Mouse (Mus musculus) midbrain, embryonic 11.5 days (tissue): ENCODE results near the gene Zfp704. TPM values are rescaled to one million over a fixed set of nuclear protein-coding genes. Genes with fewer than 3 reads are reported as not detected.

ENCODE experiments used
- ATAC-seq: fragments of 200-750 bp; cut with Nextera tagmentation; 2 replicates; pipeline ENCODE4 v1.8.0; 2017; ENCODE audit warnings: moderate TSS enrichment, moderate library complexity; ENCODE audit not compliant: low FRiP score
- DNase-seq: peaks from one replicate; pipeline ENCODE4 v3.0.0; 2015; ENCODE audit warnings: low spot score; ENCODE audit errors: missing footprints
- H3K27ac ChIP-seq: fragments of 300-500 bp; sonication (generic); 2 replicates; pipeline ENCODE4 v1.5.1; 2014; ENCODE audit warnings: low read depth, low read length
- H3K27me3 ChIP-seq: fragments of 300-500 bp; sonication (generic); 2 replicates; pipeline ENCODE4 v1.6.1; 2014; ENCODE audit warnings: mild to moderate bottlenecking, low read length, moderate library complexity, mixed read lengths; ENCODE audit not compliant: control insufficient read depth, insufficient read depth
- H3K36me3 ChIP-seq: fragments of 300-500 bp; sonication (generic); 2 replicates; pipeline ENCODE4 v1.6.1; 2014; ENCODE audit warnings: mild to moderate bottlenecking, low read length, moderate library complexity, mixed read lengths; ENCODE audit not compliant: control insufficient read depth, insufficient read depth
- H3K4me1 ChIP-seq: fragments of 300-500 bp; sonication (generic); 2 replicates; pipeline ENCODE4 v1.6.1; 2014; ENCODE audit warnings: low read length; ENCODE audit not compliant: control insufficient read depth, insufficient read depth
- H3K4me2 ChIP-seq: fragments of 300-500 bp; sonication (generic); 2 replicates; pipeline ENCODE4 v1.6.1; 2014; ENCODE audit warnings: mild to moderate bottlenecking, moderate library complexity
- H3K4me3 ChIP-seq: fragments of 300-500 bp; sonication (generic); 2 replicates; pipeline ENCODE4 v1.5.1; 2014; ENCODE audit warnings: low read depth, low read length
- H3K9ac ChIP-seq: fragments of 300-500 bp; sonication (generic); 2 replicates; pipeline ENCODE4 v1.6.1; 2014; ENCODE audit warnings: low read length
- H3K9me3 ChIP-seq: fragments of 300-500 bp; sonication (generic); 2 replicates; pipeline ENCODE4 v1.6.1; 2016; ENCODE audit warnings: low read length; ENCODE audit not compliant: control insufficient read depth
- WGBS: fragments of 180-500 bp; shearing (Covaris S2); extraction: QIAGEN DNeasy Blood & Tissue Kit; methylation state at CpG from one replicate; pipeline ENCODE4 v1.1.7; 2014; 5-methylcytosine and 5-hydroxymethylcytosine counted together
- polyA plus RNA-seq: library from polyadenylated mRNA; unstranded; fragments of >200 nt; fragmentation: Nextera tagmentation; extraction: Ambion mirVana; gene quantifications from 2 replicates; pipeline ENCODE4 v1.2.1, GENCODE M21; 2014

Zfp704 gene
- polyA plus RNA-seq, 1 experiment from 2014 or later = 5.5 TPM

GRCm38 (mm10) chr3:9552332-9552731 is 57.6 kb downstream of the Zfp704 start:
- H3K9me3 ChIP-seq = no peaks in the 10 kb centered on the region
- H3K27ac ChIP-seq = no peak overlapping the region; the same call in 1 of the 2 replicates
- H3K4me1 ChIP-seq = no peaks in the 10 kb centered on the region
- 83% methylated on average over 8 of the region's 8 CpGs for WGBS
- no peak overlapping the region for H3K4me2 ChIP-seq
- H3K9ac ChIP-seq = no peak overlapping the region
- H3K27me3 ChIP-seq = no peaks in the 10 kb centered on the region
- ATAC-seq (no peak), DNase-seq (no peak)
- no peak overlapping the region for H3K4me3 ChIP-seq
- H3K36me3 ChIP-seq = no peaks in the 10 kb centered on the region

- Histone ChIP-seq H3K4me3 (no peak overlapping the region), H3K36me3 (no peaks in the 10 kb centered on the region), H3K4me1 (0 out of 2 replicates have a peak, but pooled peaks cover 3% of the 10 kb centered on the region), H3K27me3 (no peaks in the 10 kb centered on the region), H3K4me2 (no peak overlapping the region), H3K27ac (no peak overlapping the region), H3K9me3 (no peaks in the 10 kb centered on the region), H3K9ac (no peak overlapping the region)
- DNase-seq (no peak), ATAC-seq (no peak)
- 86% methylated on average over 1 of the region's 1 CpGs for WGBS
Observed at GRCm38 (mm10) chr3:9550930-9551329, 59.0 kb downstream of the Zfp704 start.

GRCm38 (mm10) chr3:9549815-9550214 is 60.1 kb downstream of the Zfp704 start:
- Histone ChIP-seq H3K4me3 (no peak overlapping the region), H3K27me3 (no peaks in the 10 kb centered on the region), H3K27ac (no peak overlapping the region), H3K4me1 (peaks cover 5% of the 10 kb centered on the region), H3K4me2 (no peak overlapping the region), H3K9me3 (no peaks in the 10 kb centered on the region), H3K36me3 (no peaks in the 10 kb centered on the region), H3K9ac (no peak overlapping the region)
- ATAC-seq = no peak
- 85% methylated on average over 5 of the region's 5 CpGs for WGBS
- DNase-seq = no peak

- Histone ChIP-seq H3K27me3 (no peaks in the 10 kb centered on the region), H3K27ac (no peak overlapping the region), H3K36me3 (no peaks in the 10 kb centered on the region), H3K4me2 (no peak overlapping the region), H3K9ac (no peak overlapping the region), H3K4me1 (peaks cover 10% of the 10 kb centered on the region), H3K4me3 (no peak overlapping the region), H3K9me3 (no peaks in the 10 kb centered on the region)
- DNase-seq (no peak), ATAC-seq (0 out of 2 replicates have a peak, but pooled peaks have one; percentile 20)
- WGBS = 64% methylated on average over 10 of the region's 10 CpGs
Observed at GRCm38 (mm10) chr3:9548188-9548587, 61.7 kb downstream of the Zfp704 start.

- DNase-seq (no peak), ATAC-seq (peak; percentile 53)
- no peak overlapping the region for H3K4me2 ChIP-seq
- no peak overlapping the region for H3K27ac ChIP-seq
- H3K27me3 ChIP-seq = no peaks in the 10 kb centered on the region
- no peaks in the 10 kb centered on the region for H3K36me3 ChIP-seq
- H3K4me1 ChIP-seq = peaks cover 13% of the 10 kb centered on the region
- 62% methylated on average over 15 of the region's 15 CpGs for WGBS
- no peak overlapping the region for H3K4me3 ChIP-seq
- H3K9me3 ChIP-seq = no peaks in the 10 kb centered on the region
- H3K9ac ChIP-seq = no peak overlapping the region
Observed at GRCm38 (mm10) chr3:9546882-9547620, 62.8 kb downstream of the Zfp704 start.

- H3K4me3 ChIP-seq = no peak overlapping the region
- H3K9me3 ChIP-seq = no peaks in the 10 kb centered on the region
- H3K4me1 ChIP-seq = peaks cover 13% of the 10 kb centered on the region
- H3K36me3 ChIP-seq = no peaks in the 10 kb centered on the region
- H3K9ac ChIP-seq = no peak overlapping the region
- WGBS = 88% methylated on average over 2 of the region's 2 CpGs
- DNase-seq (no peak), ATAC-seq (no peak)
- no peak overlapping the region for H3K4me2 ChIP-seq
- H3K27me3 ChIP-seq = no peaks in the 10 kb centered on the region
- no peak overlapping the region for H3K27ac ChIP-seq
Observed at GRCm38 (mm10) chr3:9544421-9544820, 65.5 kb downstream of the Zfp704 start.

- no peak overlapping the region for H3K4me3 ChIP-seq
- H3K27me3 ChIP-seq = no peaks in the 10 kb centered on the region
- DNase-seq (no peak), ATAC-seq (no peak)
- peaks cover 13% of the 10 kb centered on the region for H3K4me1 ChIP-seq
- no peak overlapping the region for H3K27ac ChIP-seq
- no peaks in the 10 kb centered on the region for H3K36me3 ChIP-seq
- H3K9me3 ChIP-seq = no peaks in the 10 kb centered on the region
- WGBS = 90% methylated on average over 5 of the region's 5 CpGs
- no peak overlapping the region for H3K9ac ChIP-seq
- no peak overlapping the region for H3K4me2 ChIP-seq
Observed at GRCm38 (mm10) chr3:9543916-9544315, 66.0 kb downstream of the Zfp704 start.

GRCm38 (mm10) chr3:9543463-9543862 is 66.4 kb downstream of the Zfp704 start:
- DNase-seq = no peak
- H3K4me3 ChIP-seq = no peak overlapping the region
- H3K4me2 ChIP-seq = no peak overlapping the region
- WGBS = 67% methylated on average over 4 of the region's 4 CpGs
- no peaks in the 10 kb centered on the region for H3K36me3 ChIP-seq
- H3K9me3 ChIP-seq = no peaks in the 10 kb centered on the region
- H3K4me1 ChIP-seq = peaks cover 13% of the 10 kb centered on the region
- no peak for ATAC-seq
- no peak overlapping the region for H3K27ac ChIP-seq
- H3K27me3 ChIP-seq = no peaks in the 10 kb centered on the region
- no peak overlapping the region for H3K9ac ChIP-seq

- H3K9me3 ChIP-seq = no peaks in the 10 kb centered on the region
- peaks cover 10% of the 10 kb centered on the region for H3K4me1 ChIP-seq
- DNase-seq (no peak), ATAC-seq (no peak)
- H3K27me3 ChIP-seq = no peaks in the 10 kb centered on the region
- 89% methylated on average over 14 of the region's 14 CpGs for WGBS
- no peak overlapping the region for H3K27ac ChIP-seq
- no peak overlapping the region for H3K9ac ChIP-seq
- H3K4me2 ChIP-seq = no peak overlapping the region
- no peak overlapping the region for H3K4me3 ChIP-seq
- no peaks in the 10 kb centered on the region for H3K36me3 ChIP-seq
Observed at GRCm38 (mm10) chr3:9541561-9541960, 68.3 kb downstream of the Zfp704 start.
